Mouse (Mus musculus) neural tube, embryonic 12.5 days (tissue): ENCODE measurements around the gene Gja1. TPM values are rescaled to one million over a fixed set of nuclear protein-coding genes. Genes with fewer than 3 reads are reported as not detected.
A peak's percentile ranks its signal among the peaks of the same experiment; 100 is the strongest.

Source experiments
- ATAC-seq: fragments of 200-750 bp; cut with Nextera tagmentation; 2 replicates; pipeline ENCODE4 v1.8.0; 2017; ENCODE audit warnings: low read depth, mild to moderate bottlenecking, moderate TSS enrichment, moderate library complexity; ENCODE audit not compliant: low FRiP score
- H3K27ac ChIP-seq: fragments of 300-500 bp; sonication (generic); 2 replicates; pipeline ENCODE4 v1.5.1; 2016
- H3K27me3 ChIP-seq: fragments of 300-500 bp; sonication (generic); replicated peaks from 2 replicates; pipeline ENCODE4 v1.6.1; 2016; ENCODE audit warnings: mild to moderate bottlenecking
- H3K36me3 ChIP-seq: fragments of 300-500 bp; sonication (generic); 2 replicates; pipeline ENCODE4 v1.6.1; 2016; ENCODE audit warnings: mild to moderate bottlenecking
- H3K4me1 ChIP-seq: fragments of 300-500 bp; sonication (generic); 2 replicates; pipeline ENCODE4 v1.6.1; 2016
- H3K4me2 ChIP-seq: fragments of 300-500 bp; sonication (generic); replicated peaks from 2 replicates; pipeline ENCODE4 v1.6.1; 2016; ENCODE audit warnings: mild to moderate bottlenecking
- H3K4me3 ChIP-seq: fragments of 300-500 bp; sonication (generic); 2 replicates; pipeline ENCODE4 v1.5.1; 2016
- H3K9ac ChIP-seq: fragments of 300-500 bp; sonication (generic); 2 replicates; pipeline ENCODE4 v1.6.1; 2016; ENCODE audit warnings: mild to moderate bottlenecking
- H3K9me3 ChIP-seq: fragments of 300-500 bp; sonication (generic); 2 replicates; pipeline ENCODE4 v1.6.1; 2016; ENCODE audit warnings: mild to moderate bottlenecking
- WGBS: fragments of 180-500 bp; shearing (Covaris S2); methylation state at CpG from one replicate; pipeline ENCODE4 v1.1.7; 2016; 5-methylcytosine and 5-hydroxymethylcytosine counted together
- polyA plus RNA-seq: library from polyadenylated mRNA; unstranded; fragments of >200 nt; fragmentation: Nextera tagmentation; extraction: Ambion mirVana; gene quantifications from 2 replicates; pipeline ENCODE4 v1.2.1, GENCODE M21; 2016

The Gja1 gene
- polyA plus RNA-seq, 1 experiment from 2014 or later: 128 TPM

DNA sequence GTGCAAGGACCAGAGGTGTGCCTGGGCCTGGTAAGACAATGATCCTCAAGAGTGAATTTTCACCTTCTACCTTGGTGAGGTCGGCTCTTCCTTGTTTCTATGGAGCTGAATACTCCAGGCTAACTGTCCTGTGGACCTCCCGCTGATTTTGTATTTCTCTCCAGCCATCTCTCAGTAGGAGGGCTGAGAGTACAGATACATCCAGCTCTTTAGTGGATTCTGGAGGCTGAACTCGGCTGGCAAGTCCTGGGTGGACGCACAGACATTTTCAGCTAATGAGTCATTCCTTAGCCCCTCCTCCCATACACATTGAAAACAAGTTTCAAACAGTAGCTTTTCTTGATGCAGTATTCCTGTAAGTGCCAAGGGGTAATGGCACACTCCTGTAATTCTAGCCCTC lies 49.2 kb downstream of the Gja1 start:
- Histone ChIP-seq H3K27ac (no peak overlapping the region), H3K36me3 (no peaks in the 10 kb centered on the region), H3K4me3 (no peak overlapping the region), H3K27me3 (no peaks in the 10 kb centered on the region), H3K9ac (no peak overlapping the region), H3K4me2 (no peak overlapping the region), H3K9me3 (no peaks in the 10 kb centered on the region), H3K4me1 (no peaks in the 10 kb centered on the region; the same call in 1 of the 2 replicates)
- 56% methylated on average over 4 of the region's 4 CpGs for WGBS
- ATAC-seq: no peak

DNA sequence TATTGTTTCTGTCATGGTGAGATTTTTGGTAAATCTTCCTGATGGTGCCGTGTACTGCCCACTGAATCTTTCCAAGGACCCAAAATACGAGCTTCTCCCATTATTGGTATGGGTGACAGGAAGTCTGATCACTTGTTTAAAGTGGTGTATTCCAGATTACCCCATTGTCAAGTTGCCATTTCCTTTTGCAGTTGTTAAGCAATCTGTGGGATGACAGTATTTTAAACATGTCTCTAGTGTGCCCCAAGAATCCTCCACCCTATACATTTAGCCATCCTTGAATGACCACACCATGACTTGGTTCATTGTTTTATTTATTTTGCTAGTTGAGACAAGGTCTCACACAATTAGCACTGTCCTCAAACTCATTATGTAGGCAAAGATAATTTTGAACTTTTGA lies 50.3 kb downstream of the Gja1 start:
- Histone ChIP-seq H3K4me3 (no peak overlapping the region), H3K27me3 (no peaks in the 10 kb centered on the region), H3K9me3 (no peaks in the 10 kb centered on the region), H3K4me2 (no peak overlapping the region), H3K36me3 (no peaks in the 10 kb centered on the region), H3K9ac (no peak overlapping the region), H3K4me1 (no peaks in the 10 kb centered on the region; the same call in 1 of the 2 replicates), H3K27ac (no peak overlapping the region)
- WGBS: 88% methylated on average over 2 of the region's 2 CpGs
- ATAC-seq: no peak

- H3K27me3 ChIP-seq: no peaks in the 10 kb centered on the region
- H3K9ac ChIP-seq: no peak overlapping the region
- no peaks in the 10 kb centered on the region for H3K36me3 ChIP-seq
- no peak overlapping the region for H3K4me3 ChIP-seq
- H3K4me1 ChIP-seq: no peaks in the 10 kb centered on the region; the same call in 1 of the 2 replicates
- ATAC-seq: no peak
- H3K9me3 ChIP-seq: no peaks in the 10 kb centered on the region
- H3K4me2 ChIP-seq: no peak overlapping the region
- H3K27ac ChIP-seq: no peak overlapping the region
- 91% methylated on average over 2 of the region's 2 CpGs for WGBS
Observed at GRCm38 (mm10) chr10:56427827-56428226, 50.7 kb downstream of the Gja1 start.

GRCm38 (mm10) chr10:56429011-56429410 lies 51.9 kb downstream of the Gja1 start:
- ATAC-seq: no peak

DNA sequence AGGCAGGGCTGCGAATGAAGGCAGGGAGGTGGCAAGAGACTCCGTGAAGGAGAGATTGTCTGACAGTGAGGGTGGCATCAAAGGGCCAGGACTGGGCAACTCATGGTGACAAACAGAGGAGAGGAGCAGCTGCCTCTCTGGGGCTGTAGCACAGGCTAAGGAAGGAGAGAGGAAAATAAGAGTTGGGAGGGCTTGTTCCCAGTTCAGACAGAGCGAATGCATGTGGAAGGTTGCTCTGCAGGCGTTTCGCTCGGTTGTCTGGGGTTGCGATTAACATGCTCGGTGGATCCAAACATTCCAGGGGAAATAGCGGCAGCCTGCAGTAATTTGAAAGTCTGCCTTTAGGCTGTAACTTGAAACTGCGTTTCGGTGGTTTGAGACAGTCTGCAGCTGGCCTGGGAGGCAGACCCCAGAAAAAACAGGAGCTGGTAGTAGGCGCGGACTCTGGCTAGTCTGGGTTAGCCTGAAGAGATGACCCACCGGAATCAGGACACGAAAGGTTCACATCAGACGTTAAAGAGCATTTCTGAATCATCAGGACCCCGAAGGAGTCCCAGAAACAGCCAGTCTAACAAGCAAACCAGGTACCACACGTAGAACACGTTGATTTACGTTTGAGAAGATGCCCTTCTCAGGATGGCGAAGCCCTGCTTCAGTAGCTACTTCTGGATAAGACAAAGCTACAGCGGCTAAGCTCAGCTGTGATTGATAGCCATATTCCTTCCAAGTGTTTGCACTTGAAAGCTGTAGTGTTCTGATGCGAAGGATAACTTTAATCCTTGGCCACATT lies 54.7 kb downstream of the Gja1 start:
- Histone ChIP-seq H3K27ac (no peak overlapping the region; the same call in 1 of the 2 replicates), H3K9me3 (no peaks in the 10 kb centered on the region), H3K4me2 (peak overlapping the region; percentile 57), H3K36me3 (no peaks in the 10 kb centered on the region), H3K27me3 (no peaks in the 10 kb centered on the region), H3K4me1 (no peaks in the 10 kb centered on the region; the same call in 1 of the 2 replicates), H3K9ac (peak overlapping the region; percentile 19), H3K4me3 (peak overlapping the region; percentile 28)
- WGBS: 11% methylated on average over 23 of the region's 23 CpGs
- ATAC-seq: peak; percentile 69

More at GRCm38 (mm10) chr10:56429011-56429410, 51.9 kb downstream of the Gja1 start:
- no peaks in the 10 kb centered on the region for H3K27me3 ChIP-seq
- H3K4me3 ChIP-seq: no peak overlapping the region
- no peaks in the 10 kb centered on the region for H3K9me3 ChIP-seq
- 80% methylated on average over 5 of the region's 5 CpGs for WGBS
- no peak overlapping the region for H3K4me2 ChIP-seq
- no peak overlapping the region for H3K27ac ChIP-seq
- H3K9ac ChIP-seq: no peak overlapping the region
- no peaks in the 10 kb centered on the region for H3K36me3 ChIP-seq
- no peaks in the 10 kb centered on the region; the same call in 1 of the 2 replicates for H3K4me1 ChIP-seq

- H3K4me1 ChIP-seq: no peaks in the 10 kb centered on the region; the same call in 1 of the 2 replicates
- H3K36me3 ChIP-seq: no peaks in the 10 kb centered on the region
- H3K9ac ChIP-seq: no peak overlapping the region; the same call in 1 of the 2 replicates
- no peaks in the 10 kb centered on the region for H3K9me3 ChIP-seq
- H3K4me2 ChIP-seq: peak overlapping the region; percentile 57
- ATAC-seq: no peak
- H3K4me3 ChIP-seq: no peak overlapping the region
- H3K27me3 ChIP-seq: no peaks in the 10 kb centered on the region
- WGBS: 75% methylated on average over 6 of the region's 6 CpGs
- no peak overlapping the region for H3K27ac ChIP-seq
Observed at GRCm38 (mm10) chr10:56432390-56432709, 55.2 kb downstream of the Gja1 start.

DNA sequence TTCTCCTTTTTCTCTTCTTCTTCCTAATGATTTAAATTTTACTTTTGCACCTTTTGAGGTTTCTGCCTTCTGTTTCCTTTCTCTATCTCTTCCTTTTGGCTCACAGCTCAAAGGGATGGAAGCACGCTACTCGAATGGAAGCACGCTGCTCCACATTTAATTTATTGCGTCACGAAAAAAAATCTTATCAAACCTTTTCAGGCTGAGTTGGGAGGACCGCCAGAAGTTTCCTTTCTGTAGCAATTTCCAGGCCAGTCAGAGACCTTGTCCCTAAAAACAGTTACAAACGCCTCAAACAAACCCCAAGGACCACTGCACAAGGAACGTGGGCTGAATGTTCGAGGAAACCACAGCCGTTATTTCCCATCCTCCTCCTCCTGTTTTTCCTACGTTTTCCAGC lies 60.2 kb downstream of the Gja1 start:
- Histone ChIP-seq H3K4me3 (no peak overlapping the region), H3K9me3 (no peaks in the 10 kb centered on the region), H3K4me2 (no peak overlapping the region), H3K9ac (no peak overlapping the region), H3K4me1 (no peaks in the 10 kb centered on the region), H3K27me3 (no peaks in the 10 kb centered on the region), H3K27ac (no peak overlapping the region), H3K36me3 (no peaks in the 10 kb centered on the region)
- ATAC-seq: no peak
- 85% methylated on average over 11 of the region's 11 CpGs for WGBS

GRCm38 (mm10) chr10:56439638-56440037 lies 62.5 kb downstream of the Gja1 start:
- Histone ChIP-seq H3K27me3 (no peaks in the 10 kb centered on the region), H3K4me3 (no peak overlapping the region), H3K27ac (no peak overlapping the region), H3K36me3 (no peaks in the 10 kb centered on the region), H3K9me3 (no peaks in the 10 kb centered on the region), H3K9ac (no peak overlapping the region), H3K4me2 (no peak overlapping the region), H3K4me1 (no peaks in the 10 kb centered on the region)
- WGBS: 85% methylated on average over 4 of the region's 4 CpGs
- ATAC-seq: no peak

GRCm38 (mm10) chr10:56444457-56444856 lies 67.3 kb downstream of the Gja1 start:
- Histone ChIP-seq H3K27me3 (no peaks in the 10 kb centered on the region), H3K27ac (no peak overlapping the region), H3K4me3 (no peak overlapping the region), H3K36me3 (no peaks in the 10 kb centered on the region), H3K9me3 (no peaks in the 10 kb centered on the region), H3K9ac (no peak overlapping the region), H3K4me2 (no peak overlapping the region), H3K4me1 (no peaks in the 10 kb centered on the region)
- no peak for ATAC-seq
- 85% methylated on average over 2 of the region's 2 CpGs for WGBS

GRCm38 (mm10) chr10:56449030-56449429 lies 71.9 kb downstream of the Gja1 start:
- H3K27ac ChIP-seq: no peak overlapping the region
- H3K9me3 ChIP-seq: no peaks in the 10 kb centered on the region
- H3K9ac ChIP-seq: no peak overlapping the region
- no peak for ATAC-seq
- no peaks in the 10 kb centered on the region for H3K27me3 ChIP-seq
- WGBS: 86% methylated on average over 4 of the region's 4 CpGs
- no peak overlapping the region for H3K4me2 ChIP-seq
- no peaks in the 10 kb centered on the region for H3K4me1 ChIP-seq
- no peaks in the 10 kb centered on the region for H3K36me3 ChIP-seq
- H3K4me3 ChIP-seq: no peak overlapping the region

Other genes with a start within 250 kb of the Gja1 start
- gene Tbc1d32, start 148.6 kb upstream of the Gja1 start, polyA plus RNA-seq: 2.8 and 3.6 TPM in 2 replicates